In genomic region chr1:86358906-86359797, GRCm38 (mm10) we compare ENCODE assay signal across 8 mouse cellular contexts. TPM values are rescaled to one million over a fixed set of nuclear protein-coding genes. Genes with fewer than 3 reads are reported as not detected.
DNase-seq lines count a peak whose midpoint lies in the region; ATAC-seq lines count a peak whose summit lies in the region.

Gene Ncl, minus strand, starts transcription at chr1:86359400.

- DNase-seq in CD4-positive, CD25-positive, alpha-beta regulatory T cell, adult 2 months (ENCODE audit: low read depth, low spot score): peak; percentile 98
- DNase-seq in fat pad, adult 2 months (ENCODE audit: extremely low read depth, low read depth, low spot score): peak; percentile 83
- peak; percentile 99 for DNase-seq in kidney, postnatal 10 days
- peak; percentile 98 for DNase-seq in natural killer cell, adult 2 months (ENCODE audit: low spot score in 2 of 2)

- peaks cover 7% of the 10 kb centered on the region for H3K4me1 ChIP-seq in brown adipose tissue, adult 24 weeks (ENCODE audit: control insufficient read depth, insufficient read depth, insufficient read length, low read length)
- peaks cover 28% of the 10 kb centered on the region for H3K4me1 ChIP-seq in heart, embryonic 13.5 days
- H3K4me1 ChIP-seq in liver, embryonic 12.5 days: peaks cover 63% of the 10 kb centered on the region
- peaks cover 17% of the 10 kb centered on the region for H3K4me1 ChIP-seq in stomach, embryonic 15.5 days

- peak within 1 kb of the TSS; percentile 96 for H3K9ac ChIP-seq in heart, embryonic 13.5 days
- peak within 1 kb of the TSS; percentile 98 for H3K9ac ChIP-seq in liver, embryonic 12.5 days
- peak within 1 kb of the TSS; percentile 90 for H3K9ac ChIP-seq in stomach, embryonic 15.5 days

- peaks cover 36% of the 10 kb centered on the region for H3K36me3 ChIP-seq in heart, embryonic 13.5 days
- H3K36me3 ChIP-seq in liver, embryonic 12.5 days: peaks cover 41% of the 10 kb centered on the region
- peaks cover 31% of the 10 kb centered on the region for H3K36me3 ChIP-seq in stomach, embryonic 15.5 days

- H3K27me3 ChIP-seq in heart, embryonic 13.5 days (replicated peaks): no peaks in the 10 kb centered on the region
- H3K27me3 ChIP-seq in liver, embryonic 12.5 days (replicated peaks): no peaks in the 10 kb centered on the region
- no peaks in the 10 kb centered on the region for H3K27me3 ChIP-seq in stomach, embryonic 15.5 days (replicated peaks)

- H3K4me3 ChIP-seq in brown adipose tissue, adult 24 weeks (ENCODE audit: insufficient read depth, low read depth, low read length): peak within 1 kb of the TSS; percentile 81
- peak within 1 kb of the TSS; percentile 75 for H3K4me3 ChIP-seq in heart, embryonic 13.5 days
- H3K4me3 ChIP-seq in liver, embryonic 12.5 days: peak within 1 kb of the TSS; percentile 97
- peak within 1 kb of the TSS; percentile 80 for H3K4me3 ChIP-seq in stomach, embryonic 15.5 days (replicated peaks)

- H3K27ac ChIP-seq in brown adipose tissue, adult 24 weeks (replicated peaks; ENCODE audit: low read depth, low read length): peak within 1 kb of the TSS; percentile 76
- peak within 1 kb of the TSS; percentile 100 for H3K27ac ChIP-seq in heart, embryonic 13.5 days (replicated peaks)
- H3K27ac ChIP-seq in liver, embryonic 12.5 days: peak within 1 kb of the TSS; percentile 99
- peak within 1 kb of the TSS; percentile 100 for H3K27ac ChIP-seq in stomach, embryonic 15.5 days

- under 1% methylated on average over 102 of the region's 102 CpGs for WGBS in heart, embryonic 13.5 days
- under 1% methylated on average over 102 of the region's 102 CpGs for WGBS in liver, embryonic 12.5 days (ENCODE audit: insufficient replicate concordance)
- WGBS in stomach, embryonic 15.5 days: under 1% methylated on average over 100 of the region's 102 CpGs

- peak; percentile 99 for ATAC-seq in heart, embryonic 13.5 days (ENCODE audit: extremely low read depth, insufficient number of reproducible peaks, low FRiP score, low TSS enrichment)
- peak; percentile 95 for ATAC-seq in liver, embryonic 12.5 days
- ATAC-seq in stomach, embryonic 15.5 days (ENCODE audit: insufficient read depth, low FRiP score, low read depth): peak; percentile 98

- peak within 1 kb of the TSS; percentile 92 for H3K4me2 ChIP-seq in heart, embryonic 13.5 days
- H3K4me2 ChIP-seq in liver, embryonic 12.5 days: peak within 1 kb of the TSS; percentile 91
- peak within 1 kb of the TSS; percentile 73 for H3K4me2 ChIP-seq in stomach, embryonic 15.5 days

- H3K9me3 ChIP-seq in heart, embryonic 13.5 days: no peaks in the 10 kb centered on the region
- H3K9me3 ChIP-seq in liver, embryonic 12.5 days (replicated peaks): no peaks in the 10 kb centered on the region
- H3K9me3 ChIP-seq in stomach, embryonic 15.5 days: no peaks in the 10 kb centered on the region

RNA-seq across cellular contexts. Expression of gene Ncl, which starts in this region (rescaled TPM):
- polyA plus RNA-seq in brown adipose tissue, adult 24 weeks (2012; ENCODE audit: insufficient read depth, insufficient read length, missing spikeins): 88.2 and 112 TPM in 2 replicates
- 247 TPM in 2 replicates for polyA plus RNA-seq in heart, embryonic 13.5 days (2015; fragmentation: Nextera tagmentation; extraction: Ambion mirVana)
- 648 and 660 TPM in 2 replicates for polyA plus RNA-seq in liver, embryonic 12.5 days (2016; fragmentation: Nextera tagmentation; extraction: Ambion mirVana)
- 368 and 423 TPM in 2 replicates for polyA plus RNA-seq in stomach, embryonic 15.5 days (2015; fragmentation: Nextera tagmentation; extraction: Ambion mirVana)

Comparison
In these comparisons a context has a peak if more than half of its experiments do, and no peak if none do; other contexts are left out.
1. Peak in every context shown above with its lines: DNase-seq, ATAC-seq, H3K4me3 ChIP-seq and H3K27ac ChIP-seq.